Mouse (Mus musculus): ENCODE results near the gene Arr3. TPM values are rescaled to one million over a fixed set of nuclear protein-coding genes. Genes with fewer than 3 reads are reported as not detected.

Gene Arr3
- not detected in 2 replicates for polyA plus RNA-seq (2015; fragmentation: Nextera tagmentation; extraction: Ambion mirVana)

GRCm38 (mm10) chrX:100605314-100605713 lies at the start of gene Arr3:
Gene Arr3, plus strand, starts transcription at chrX:100605497.
- Histone ChIP-seq H3K4me1 (ENCODE audit: control insufficient read depth, insufficient read depth, low read length) (no peaks in the 10 kb centered on the region), H3K9me3 (ENCODE audit: control insufficient read depth, low read length) (no peaks in the 10 kb centered on the region), H3K36me3 (ENCODE audit: control insufficient read depth, insufficient read depth, low read length) (no peaks in the 10 kb centered on the region), H3K4me3 (ENCODE audit: low read length) (no peak within 1 kb of the TSS), H3K4me2 (ENCODE audit: low read depth, low read length) (no peak within 1 kb of the TSS), H3K27me3 (replicated peaks; ENCODE audit: control insufficient read depth, insufficient read depth, low read length) (peaks cover 3% of the 10 kb centered on the region; the same call in 1 of the 2 replicates), H3K27ac (ENCODE audit: low read length) (no peak within 1 kb of the TSS), H3K9ac (ENCODE audit: low read depth, low read length) (no peak within 1 kb of the TSS)
- WGBS, result 84% methylated on average over 1 of the region's 1 CpGs
- no peak for ATAC-seq

- H3K36me3 ChIP-seq (ENCODE audit: control insufficient read depth, insufficient read depth, low read length), result no peaks in the 10 kb centered on the region
- H3K4me3 ChIP-seq (ENCODE audit: low read length), result no peak overlapping the region
- H3K9ac ChIP-seq (ENCODE audit: low read depth, low read length), result no peak overlapping the region
- 78% methylated on average over 3 of the region's 3 CpGs for WGBS
- H3K27ac ChIP-seq (ENCODE audit: low read length), result no peak overlapping the region
- H3K4me1 ChIP-seq (ENCODE audit: control insufficient read depth, insufficient read depth, low read length), result no peaks in the 10 kb centered on the region
- ATAC-seq, result no peak
- H3K9me3 ChIP-seq (ENCODE audit: control insufficient read depth, low read length), result no peaks in the 10 kb centered on the region
- H3K27me3 ChIP-seq (replicated peaks; ENCODE audit: control insufficient read depth, insufficient read depth, low read length), result no peaks in the 10 kb centered on the region
- H3K4me2 ChIP-seq (ENCODE audit: low read depth, low read length), result no peak overlapping the region
Observed at GRCm38 (mm10) chrX:100556026-100556425, 49.3 kb upstream of the Arr3 start.

GRCm38 (mm10) chrX:100565696-100566095 lies 39.6 kb upstream of the Arr3 start:
- WGBS, result 89% methylated on average over 3 of the region's 3 CpGs

GRCm38 (mm10) chrX:100571951-100572350 lies 33.3 kb upstream of the Arr3 start, which contains the start of gene Awat1:
Gene Awat1, plus strand, starts transcription at chrX:100572251.
- no peak within 1 kb of the TSS for H3K4me3 ChIP-seq (ENCODE audit: low read length)
- no peak within 1 kb of the TSS for H3K9ac ChIP-seq (ENCODE audit: low read depth, low read length)
- H3K27ac ChIP-seq (ENCODE audit: low read length), result no peak within 1 kb of the TSS
- 0 out of 2 replicates have a peak, but pooled peaks cover 2% of the 10 kb centered on the region for H3K27me3 ChIP-seq (replicated peaks; ENCODE audit: control insufficient read depth, insufficient read depth, low read length)
- 82% methylated on average over 1 of the region's 1 CpGs for WGBS
- H3K4me2 ChIP-seq (ENCODE audit: low read depth, low read length), result no peak within 1 kb of the TSS
- H3K4me1 ChIP-seq (ENCODE audit: control insufficient read depth, insufficient read depth, low read length), result no peaks in the 10 kb centered on the region
- no peaks in the 10 kb centered on the region for H3K9me3 ChIP-seq (ENCODE audit: control insufficient read depth, low read length)
- no peak for ATAC-seq
- no peaks in the 10 kb centered on the region for H3K36me3 ChIP-seq (ENCODE audit: control insufficient read depth, insufficient read depth, low read length)

More at GRCm38 (mm10) chrX:100565696-100566095, 39.6 kb upstream of the Arr3 start:
- Histone ChIP-seq H3K27me3 (replicated peaks; ENCODE audit: control insufficient read depth, insufficient read depth, low read length) (no peaks in the 10 kb centered on the region), H3K36me3 (ENCODE audit: control insufficient read depth, insufficient read depth, low read length) (no peaks in the 10 kb centered on the region), H3K4me1 (ENCODE audit: control insufficient read depth, insufficient read depth, low read length) (no peaks in the 10 kb centered on the region), H3K4me3 (ENCODE audit: low read length) (no peak overlapping the region), H3K9me3 (ENCODE audit: control insufficient read depth, low read length) (no peaks in the 10 kb centered on the region), H3K27ac (ENCODE audit: low read length) (no peak overlapping the region), H3K9ac (ENCODE audit: low read depth, low read length) (no peak overlapping the region), H3K4me2 (ENCODE audit: low read depth, low read length) (no peak overlapping the region)
- ATAC-seq, result no peak

GRCm38 (mm10) chrX:100594791-100595190 lies 10.5 kb upstream of the Arr3 start, which contains the start of gene P2ry4:
Gene P2ry4, minus strand, starts transcription at chrX:100594869.
- Histone ChIP-seq H3K27me3 (replicated peaks; ENCODE audit: control insufficient read depth, insufficient read depth, low read length) (peaks cover 16% of the 10 kb centered on the region; the same call in 1 of the 2 replicates), H3K9ac (ENCODE audit: low read depth, low read length) (no peak within 1 kb of the TSS), H3K27ac (ENCODE audit: low read length) (no peak within 1 kb of the TSS), H3K4me3 (ENCODE audit: low read length) (no peak within 1 kb of the TSS), H3K4me1 (ENCODE audit: control insufficient read depth, insufficient read depth, low read length) (no peaks in the 10 kb centered on the region), H3K9me3 (ENCODE audit: control insufficient read depth, low read length) (no peaks in the 10 kb centered on the region), H3K36me3 (ENCODE audit: control insufficient read depth, insufficient read depth, low read length) (no peaks in the 10 kb centered on the region), H3K4me2 (ENCODE audit: low read depth, low read length) (no peak within 1 kb of the TSS)
- WGBS, result 44% methylated on average over 4 of the region's 4 CpGs
- ATAC-seq, result peak; percentile 85

- Histone ChIP-seq H3K27me3 (replicated peaks; ENCODE audit: control insufficient read depth, insufficient read depth, low read length) (peaks cover 17% of the 10 kb centered on the region), H3K4me1 (ENCODE audit: control insufficient read depth, insufficient read depth, low read length) (no peaks in the 10 kb centered on the region), H3K9me3 (ENCODE audit: control insufficient read depth, low read length) (no peaks in the 10 kb centered on the region), H3K9ac (ENCODE audit: low read depth, low read length) (no peak overlapping the region), H3K4me3 (ENCODE audit: low read length) (no peak overlapping the region), H3K27ac (ENCODE audit: low read length) (no peak overlapping the region), H3K36me3 (ENCODE audit: control insufficient read depth, insufficient read depth, low read length) (no peaks in the 10 kb centered on the region), H3K4me2 (ENCODE audit: low read depth, low read length) (no peak overlapping the region)
- WGBS, result 24% methylated on average over 5 of the region's 5 CpGs
- peak; percentile 65 for ATAC-seq
Observed at GRCm38 (mm10) chrX:100597439-100597838, 7.9 kb upstream of the Arr3 start.

GRCm38 (mm10) chrX:100599755-100600154 lies 5.5 kb upstream of the Arr3 start:
- WGBS, result 68% methylated on average over 4 of the region's 4 CpGs
- no peak overlapping the region for H3K4me2 ChIP-seq (ENCODE audit: low read depth, low read length)
- H3K4me3 ChIP-seq (ENCODE audit: low read length), result no peak overlapping the region
- no peak overlapping the region for H3K27ac ChIP-seq (ENCODE audit: low read length)
- ATAC-seq, result no peak
- peaks cover 8% of the 10 kb centered on the region; the same call in 1 of the 2 replicates for H3K27me3 ChIP-seq (replicated peaks; ENCODE audit: control insufficient read depth, insufficient read depth, low read length)
- H3K9ac ChIP-seq (ENCODE audit: low read depth, low read length), result no peak overlapping the region
- H3K4me1 ChIP-seq (ENCODE audit: control insufficient read depth, insufficient read depth, low read length), result no peaks in the 10 kb centered on the region
- H3K9me3 ChIP-seq (ENCODE audit: control insufficient read depth, low read length), result no peaks in the 10 kb centered on the region
- H3K36me3 ChIP-seq (ENCODE audit: control insufficient read depth, insufficient read depth, low read length), result no peaks in the 10 kb centered on the region

- Histone ChIP-seq H3K27ac (ENCODE audit: low read length) (no peak overlapping the region), H3K4me3 (ENCODE audit: low read length) (no peak overlapping the region), H3K27me3 (replicated peaks; ENCODE audit: control insufficient read depth, insufficient read depth, low read length) (no peaks in the 10 kb centered on the region; the same call in 1 of the 2 replicates), H3K36me3 (ENCODE audit: control insufficient read depth, insufficient read depth, low read length) (no peaks in the 10 kb centered on the region), H3K4me2 (ENCODE audit: low read depth, low read length) (no peak overlapping the region), H3K4me1 (ENCODE audit: control insufficient read depth, insufficient read depth, low read length) (no peaks in the 10 kb centered on the region), H3K9me3 (ENCODE audit: control insufficient read depth, low read length) (no peaks in the 10 kb centered on the region), H3K9ac (ENCODE audit: low read depth, low read length) (no peak overlapping the region)
- 49% methylated on average over 3 of the region's 3 CpGs for WGBS
- peak; percentile 74 for ATAC-seq
Observed at GRCm38 (mm10) chrX:100618488-100618887, 13.2 kb downstream of the Arr3 start.

- Histone ChIP-seq H3K9me3 (ENCODE audit: control insufficient read depth, low read length) (no peaks in the 10 kb centered on the region), H3K4me1 (ENCODE audit: control insufficient read depth, insufficient read depth, low read length) (no peaks in the 10 kb centered on the region), H3K36me3 (ENCODE audit: control insufficient read depth, insufficient read depth, low read length) (no peaks in the 10 kb centered on the region), H3K9ac (ENCODE audit: low read depth, low read length) (no peak overlapping the region), H3K4me3 (ENCODE audit: low read length) (no peak overlapping the region), H3K27me3 (replicated peaks; ENCODE audit: control insufficient read depth, insufficient read depth, low read length) (no peaks in the 10 kb centered on the region; the same call in 1 of the 2 replicates), H3K4me2 (ENCODE audit: low read depth, low read length) (no peak overlapping the region), H3K27ac (ENCODE audit: low read length) (no peak overlapping the region)
- 74% methylated on average over 2 of the region's 2 CpGs for WGBS
- no peak for ATAC-seq
Observed at GRCm38 (mm10) chrX:100621366-100621765, 16.1 kb downstream of the Arr3 start.

- Histone ChIP-seq H3K9ac (ENCODE audit: low read depth, low read length) (no peak overlapping the region), H3K36me3 (ENCODE audit: control insufficient read depth, insufficient read depth, low read length) (no peaks in the 10 kb centered on the region), H3K4me3 (ENCODE audit: low read length) (no peak overlapping the region), H3K27me3 (replicated peaks; ENCODE audit: control insufficient read depth, insufficient read depth, low read length) (no peaks in the 10 kb centered on the region), H3K27ac (ENCODE audit: low read length) (no peak overlapping the region), H3K4me1 (ENCODE audit: control insufficient read depth, insufficient read depth, low read length) (no peaks in the 10 kb centered on the region), H3K9me3 (ENCODE audit: control insufficient read depth, low read length) (no peaks in the 10 kb centered on the region), H3K4me2 (ENCODE audit: low read depth, low read length) (no peak overlapping the region)
- WGBS, result 96% methylated on average over 4 of the region's 4 CpGs
- ATAC-seq, result no peak
Observed at GRCm38 (mm10) chrX:100624242-100624641, 18.9 kb downstream of the Arr3 start.

Measured in intestine, embryonic 16.5 days (tissue).